Mouse (Mus musculus) brain, embryonic 14.5 days (tissue): ENCODE measurements around the gene Vps50.

Experiments
- CTCF ChIP-seq: fragments of 200-500 bp; IDR thresholded peaks from 2 replicates; pipeline ENCODE4 v1.5.1; 2012; ENCODE audit warnings: inconsistent platforms, mild to moderate bottlenecking, moderate library complexity, borderline replicate concordance; ENCODE audit not compliant: insufficient read depth, insufficient read length; ENCODE audit errors: extremely low read depth
- POLR2A ChIP-seq: fragments of 200-500 bp; IDR thresholded peaks from 2 replicates; pipeline ENCODE4 v1.6.1; 2012; ENCODE audit warnings: mild to moderate bottlenecking, inconsistent platforms, borderline replicate concordance; ENCODE audit not compliant: poor library complexity, insufficient read depth, insufficient read length, severe bottlenecking; ENCODE audit errors: extremely low read depth

DNA sequence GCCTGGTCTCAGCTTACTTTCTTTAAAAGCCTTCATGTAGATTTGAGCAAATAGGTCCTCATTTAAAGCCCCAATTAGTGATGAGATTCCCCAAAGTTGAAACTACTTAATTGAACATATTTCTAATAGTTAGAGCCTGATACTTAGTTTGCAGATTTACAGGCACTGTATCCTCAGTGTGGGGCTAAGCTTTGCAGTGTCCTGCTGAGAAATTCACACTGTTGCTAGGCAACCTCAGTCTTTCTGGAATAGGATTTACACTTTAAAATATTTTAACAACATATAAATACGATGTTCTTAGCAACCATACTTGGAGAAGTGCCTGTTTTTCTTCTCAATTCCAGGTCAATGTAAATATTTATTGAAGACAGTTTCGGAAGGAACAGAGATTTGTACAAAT lies 21.9 kb upstream of the Vps50 start:
- TF ChIP-seq CTCF (no peak), POLR2A (no peak)
